Mouse (Mus musculus): ENCODE data around the gene Cd300c. TPM values are rescaled to one million over a fixed set of nuclear protein-coding genes. Genes with fewer than 3 reads are reported as not detected.

The Cd300c gene
- total RNA-seq, 4 experiments from 2014 or later = not detected

Other genes with a start within 250 kb of the Cd300c start
- not detected for gene Dnaic2, start 241.7 kb downstream of the Cd300c start, total RNA-seq (2022)
- gene Kif19a, start 203.8 kb downstream of the Cd300c start, total RNA-seq (2022) = under 1 TPM in 3 of 4 experiments, not detected in 1; 0.62 to 0.82 (median 0.67) TPM
- gene Btbd17, start 173.2 kb downstream of the Cd300c start, total RNA-seq (2022) = not detected
- gene Gpr142, start 170.2 kb downstream of the Cd300c start, total RNA-seq (2022) = not detected
- gene Gprc5c, start 118.0 kb downstream of the Cd300c start, total RNA-seq (2022) = 10 to 100 TPM; 31.9 to 49.5 (median 39.2) TPM
- gene Cd300a, start 79.1 kb downstream of the Cd300c start, total RNA-seq (2022) = under 1 TPM; 0.29 to 0.54 (median 0.34) TPM
- gene Cd300lb, start 34.8 kb downstream of the Cd300c start, total RNA-seq (2022) = under 1 TPM; 0.12 to 0.17 (median 0.16) TPM
- under 1 TPM; 0.10 to 0.34 (median 0.21) TPM for gene Cd300ld, start 20.8 kb upstream of the Cd300c start, total RNA-seq (2022)
- under 1 TPM in 1 of 4 experiments, not detected in 3; 0.27 TPM for gene Cd300c2, start 32.7 kb upstream of the Cd300c start, total RNA-seq (2022)
- gene Cd300ld2, start 47.0 kb upstream of the Cd300c start, total RNA-seq (2022) = not detected
- under 1 TPM in 1 of 4 experiments, not detected in 3; 0.74 TPM for gene Cd300ld4, start 57.9 kb upstream of the Cd300c start, total RNA-seq (2022)
- gene Cd300ld5, start 68.6 kb upstream of the Cd300c start, total RNA-seq (2022) = 1 to 10 TPM in 1 of 4 experiments, under 1 TPM in 2, not detected in 1; 0.29 to 2.7 (median 0.77) TPM
- gene Cd300ld3, start 79.3 kb upstream of the Cd300c start, total RNA-seq (2022) = 1 to 10 TPM in 2 of 4 experiments, under 1 TPM in 2; 0.29 to 2.9 (median 1.2) TPM
- gene Cd300e, start 93.0 kb upstream of the Cd300c start, total RNA-seq (2022) = under 1 TPM in 1 of 4 experiments, not detected in 3; 0.13 TPM
- gene Rab37, start 122.3 kb upstream of the Cd300c start, total RNA-seq (2022) = under 1 TPM in 2 of 4 experiments, not detected in 2; 0.13 to 0.15 TPM
- under 1 TPM in 1 of 4 experiments, not detected in 3; 0.07 TPM for gene Cd300lf, start 164.8 kb upstream of the Cd300c start, total RNA-seq (2022)
- 1 to 10 TPM; 1.3 to 2.0 (median 1.5) TPM for gene Slc9a3r1, start 194.2 kb upstream of the Cd300c start, total RNA-seq (2022)
- gene Tmem104, start 218.3 kb upstream of the Cd300c start, total RNA-seq (2022) = 1 to 10 TPM; 4.3 to 7.2 (median 6.3) TPM
- gene Nat9, start 218.7 kb upstream of the Cd300c start, total RNA-seq (2022) = 10 to 100 TPM; 13.3 to 16.6 (median 15.8) TPM

Data from gastrocnemius, adult 8-10 months (tissue).